Mouse (Mus musculus): ENCODE measurements around the gene Lix1. TPM values are rescaled to one million over a fixed set of nuclear protein-coding genes. Genes with fewer than 3 reads are reported as not detected.

Gene Lix1
- polyA plus RNA-seq (2017; shearing (Covaris generic)), result under 1 TPM; 0.30 to 0.32 TPM

DNA sequence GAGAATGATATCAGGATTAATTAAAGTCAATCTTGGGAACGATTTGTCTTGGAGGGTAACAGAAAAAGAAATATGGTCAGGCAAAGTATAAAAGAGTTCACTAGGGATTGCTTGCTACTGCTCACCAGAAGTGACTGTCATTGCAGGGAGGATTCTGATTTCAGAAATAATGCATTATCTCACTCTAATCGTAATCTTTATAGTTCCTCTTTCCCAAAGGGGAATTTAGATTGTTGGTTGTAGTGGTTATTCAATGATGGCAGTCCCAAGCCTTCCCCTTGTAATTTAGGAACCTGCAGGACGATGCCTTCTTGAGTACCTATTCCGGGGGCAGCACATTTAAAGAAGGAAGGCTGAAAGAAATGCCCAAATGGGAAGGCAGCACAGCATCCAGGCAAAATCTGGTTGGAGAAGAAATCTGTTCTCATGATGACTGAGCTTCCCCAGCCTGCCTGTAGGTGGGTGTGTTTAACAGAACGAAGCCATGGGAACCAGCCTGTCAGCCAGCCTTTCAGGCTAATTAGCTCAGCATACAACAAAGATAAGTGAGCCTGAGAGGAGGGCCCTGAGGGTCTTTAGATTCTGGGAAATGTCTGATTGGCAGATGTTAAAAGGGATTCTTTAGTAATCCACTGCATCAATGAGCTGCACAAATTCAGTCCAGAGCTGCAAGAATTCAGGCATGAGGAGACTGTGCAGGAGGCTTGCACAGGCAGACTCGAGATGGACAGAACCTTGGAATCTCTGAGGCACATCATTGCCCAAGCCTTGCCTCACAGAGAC is at the start of gene Lix1:
Gene Lix1, plus strand, starts transcription at position 451 of the 783 bp plus-strand sequence.
- no peak for ATAC-seq

DNA sequence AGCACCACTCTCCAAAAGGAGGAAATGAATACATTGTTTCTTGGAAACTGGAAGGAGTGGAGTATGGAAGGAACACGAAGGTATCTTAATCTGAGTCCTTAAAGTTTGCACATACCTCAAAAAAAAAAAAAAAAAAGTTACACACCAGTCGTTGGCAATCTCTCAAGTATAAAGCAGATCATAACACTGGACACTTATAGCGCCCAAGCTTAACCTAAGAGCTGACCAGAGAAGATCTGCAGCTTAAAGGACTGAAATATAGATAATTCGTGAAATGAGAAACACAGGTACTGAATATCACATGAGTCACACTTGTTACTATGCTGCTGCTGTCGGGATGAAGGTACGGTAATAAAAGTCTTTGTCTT is 28.9 kb upstream of the Lix1 start:
- no peak for ATAC-seq

DNA sequence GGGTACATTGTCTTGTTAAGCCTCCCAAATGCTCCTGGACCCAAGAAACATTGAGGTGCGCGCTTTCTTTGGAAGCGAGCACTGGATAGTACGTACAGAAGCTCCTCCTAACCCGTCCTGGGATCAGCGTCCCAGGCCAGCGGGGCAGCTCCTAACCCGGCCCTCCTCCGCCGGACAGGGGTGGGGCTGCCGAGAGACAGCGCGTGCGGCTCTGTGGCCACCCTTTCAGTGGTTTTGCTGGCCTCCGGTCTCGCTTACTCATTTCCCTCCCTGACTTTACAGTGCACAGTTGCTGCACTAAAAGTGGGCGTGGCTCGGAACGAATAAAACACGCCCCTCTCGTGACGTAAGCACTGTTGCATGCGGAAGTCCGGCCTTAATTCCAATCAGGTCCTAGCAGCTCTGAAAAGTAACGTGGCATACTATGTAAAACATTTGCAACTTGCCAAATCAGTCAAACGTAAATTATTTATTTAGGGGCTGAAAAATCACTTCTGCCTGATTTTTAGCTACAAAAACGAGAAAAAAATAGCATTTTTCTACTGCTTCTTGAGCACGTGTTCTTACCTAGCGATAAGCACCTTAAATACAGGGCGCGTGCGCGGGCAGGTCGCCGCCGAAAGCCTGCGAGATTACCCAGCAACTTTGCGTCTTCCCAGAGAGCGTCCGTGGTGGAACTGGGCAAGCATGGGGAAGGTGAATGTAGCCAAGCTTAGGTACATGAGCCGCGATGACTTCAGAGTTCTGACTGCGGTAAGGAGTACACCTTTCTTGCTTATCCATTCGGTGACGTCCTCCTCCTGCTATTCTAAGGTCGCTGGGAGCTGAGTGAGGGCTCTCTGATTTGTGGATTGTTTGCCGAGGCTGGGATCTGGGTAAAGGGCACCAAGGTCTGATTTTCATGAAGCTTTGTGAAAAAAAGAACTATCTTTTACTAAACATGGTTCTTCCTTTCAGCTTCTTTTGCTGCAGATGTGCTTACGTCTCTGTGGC is 28.3 kb upstream of the Lix1 start, which contains the start of gene Riok2:
Gene Riok2, plus strand, starts transcription at position 392 of the 993 bp plus-strand sequence.
- peak; percentile 94 for ATAC-seq

DNA sequence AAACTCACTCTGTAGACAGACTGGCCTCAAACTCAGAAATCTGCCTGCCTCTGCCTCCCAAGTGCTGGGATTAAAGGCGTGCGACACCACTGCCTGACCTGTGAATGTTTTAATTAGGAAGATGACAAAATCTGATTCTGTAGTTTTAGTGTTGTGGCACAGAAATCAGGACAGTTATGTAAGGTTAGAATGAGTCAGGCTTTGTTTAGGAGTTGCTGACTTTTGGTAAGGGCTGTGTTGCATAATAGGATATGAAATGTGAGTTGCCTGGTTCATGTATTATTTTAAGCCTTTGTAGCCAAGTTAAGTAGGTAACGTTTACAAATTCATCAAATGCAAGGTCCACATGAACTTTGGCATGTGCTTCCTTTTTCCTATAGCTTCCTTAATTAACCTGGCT is 26.9 kb upstream of the Lix1 start:
- no peak for ATAC-seq

DNA sequence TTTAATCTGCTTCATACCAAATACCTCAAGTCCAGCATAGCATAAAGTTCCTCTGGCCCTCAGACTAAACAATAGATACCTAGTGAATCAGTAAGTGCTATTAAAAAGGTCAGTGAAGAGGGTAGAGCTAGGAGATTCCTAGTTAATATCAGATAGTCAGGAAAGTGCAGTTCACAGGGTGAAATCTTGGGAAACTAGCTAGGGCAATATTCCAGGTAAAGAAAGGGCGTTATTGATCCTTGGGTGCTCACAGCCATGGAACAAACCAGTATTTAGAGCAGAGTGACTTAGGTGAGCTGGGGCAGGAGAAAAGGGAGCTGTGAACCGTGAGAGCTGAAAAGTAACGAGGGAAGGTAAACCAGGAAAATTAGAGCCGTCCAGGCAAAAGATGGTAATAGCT is 18.8 kb upstream of the Lix1 start:
- ATAC-seq, result no peak

DNA sequence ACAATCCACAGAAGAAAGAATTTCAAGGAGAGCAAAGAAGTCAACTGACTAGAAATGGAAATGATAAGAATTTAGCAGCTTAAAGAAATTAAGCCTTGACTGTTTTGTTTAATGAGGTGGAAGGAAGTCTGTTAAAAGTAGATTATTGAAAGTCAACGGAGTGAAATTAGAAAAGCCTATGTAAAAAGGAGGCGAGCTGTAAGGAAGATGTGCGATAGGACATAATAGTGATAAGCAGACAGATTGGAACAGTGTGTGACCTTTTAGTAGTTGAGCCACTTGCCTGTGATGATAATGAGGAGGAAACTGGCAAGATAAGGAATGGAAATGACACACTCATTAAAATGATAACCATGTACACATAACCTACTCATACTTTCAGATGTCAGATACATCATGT is 18.0 kb upstream of the Lix1 start:
- ATAC-seq, result no peak

DNA sequence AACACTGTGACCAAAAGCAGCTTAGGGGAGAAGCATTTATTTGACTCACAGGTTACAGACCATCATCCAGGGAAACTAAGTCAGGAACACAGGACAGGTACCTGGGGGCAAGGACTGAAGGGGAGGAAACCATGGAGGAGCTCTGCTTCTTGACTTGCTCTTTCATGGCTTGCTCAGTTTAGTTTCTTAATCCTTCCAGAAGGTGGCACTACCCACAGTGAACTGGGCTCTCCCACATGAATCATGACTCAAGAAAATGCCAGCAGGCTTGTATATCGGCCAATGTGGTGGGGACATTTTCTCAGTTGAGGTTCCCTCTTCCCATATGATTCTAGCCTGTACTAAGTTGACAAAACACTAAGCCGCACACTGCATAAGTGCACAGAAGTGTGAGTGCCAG is 16.4 kb upstream of the Lix1 start:
- no peak for ATAC-seq

DNA sequence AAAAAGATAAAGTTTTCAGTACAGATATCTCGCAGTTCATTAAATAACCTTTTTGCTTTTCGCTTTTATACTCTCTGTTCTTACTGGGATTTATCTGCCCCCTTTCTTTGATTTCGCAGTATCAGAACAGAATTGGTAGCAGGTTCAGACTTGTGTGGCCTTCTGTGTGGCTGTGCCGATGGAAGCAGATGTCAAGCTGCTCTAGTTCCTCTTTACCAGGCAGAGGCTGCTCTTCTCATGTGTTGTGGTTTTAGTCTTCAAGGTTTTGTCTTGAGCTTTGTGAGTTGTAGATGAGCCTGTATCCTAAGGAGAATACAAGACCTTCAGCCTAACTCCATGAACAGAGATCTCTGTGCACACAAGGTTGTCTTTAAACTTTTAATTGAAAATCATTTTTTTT is 10.6 kb upstream of the Lix1 start:
- no peak for ATAC-seq

DNA sequence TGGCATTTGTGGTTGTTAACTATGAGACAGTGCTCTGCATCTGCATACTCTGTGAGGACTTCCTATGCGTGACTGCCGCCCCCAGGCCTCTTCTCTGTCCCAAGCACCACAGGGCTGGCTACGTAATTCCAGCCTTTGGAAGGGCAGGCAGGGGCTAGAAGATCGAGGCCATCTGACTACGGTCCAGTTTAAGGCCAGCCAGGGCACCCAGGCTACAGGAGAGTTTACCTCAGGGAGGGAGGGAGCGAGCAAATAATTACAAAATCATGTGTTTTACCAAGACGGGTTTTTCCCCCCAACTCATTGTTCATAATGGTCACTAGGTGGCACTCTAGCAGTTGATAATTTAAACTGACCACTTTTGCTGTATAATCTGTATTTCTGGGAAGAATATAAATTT is 9.6 kb upstream of the Lix1 start:
- no peak for ATAC-seq

DNA sequence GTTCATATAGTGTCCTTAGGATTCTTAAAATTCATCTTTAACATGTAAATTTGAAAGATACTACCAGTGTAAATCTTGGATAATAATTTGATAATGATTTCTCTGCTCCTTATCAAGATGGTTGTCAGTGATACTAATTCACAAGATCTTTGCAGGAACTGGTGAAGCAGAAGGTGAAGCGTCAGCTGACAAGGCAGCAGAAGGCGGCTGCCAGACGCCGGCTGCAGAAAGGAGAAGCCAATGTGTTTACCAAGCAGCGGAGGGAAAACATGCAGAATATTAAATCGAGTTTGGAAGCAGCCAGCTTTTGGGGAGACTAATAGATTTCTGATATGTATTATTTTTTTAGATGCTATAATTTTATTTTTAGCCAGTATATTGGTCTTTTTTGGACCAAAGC is 9.2 kb upstream of the Lix1 start:
- no peak for ATAC-seq

DNA sequence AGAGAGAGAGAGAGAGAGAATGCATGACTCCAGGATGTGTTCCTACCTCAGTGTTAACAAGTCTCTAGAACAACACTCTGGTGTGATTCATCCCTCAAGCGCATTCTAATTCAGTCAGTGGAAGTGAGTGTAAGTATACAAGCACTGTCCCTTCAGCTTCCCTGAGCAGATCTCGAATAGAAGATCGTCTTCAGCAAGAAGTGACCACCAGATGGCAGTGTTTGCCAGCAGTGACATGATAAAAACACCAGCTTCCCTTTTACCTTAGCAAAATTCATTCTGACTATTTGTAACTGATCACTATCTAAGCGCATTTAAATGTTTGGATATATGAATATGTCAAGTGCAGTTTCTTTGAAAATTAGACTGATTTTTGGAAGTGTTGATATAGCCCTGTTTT is 8.1 kb upstream of the Lix1 start:
- ATAC-seq, result peak; percentile 84

DNA sequence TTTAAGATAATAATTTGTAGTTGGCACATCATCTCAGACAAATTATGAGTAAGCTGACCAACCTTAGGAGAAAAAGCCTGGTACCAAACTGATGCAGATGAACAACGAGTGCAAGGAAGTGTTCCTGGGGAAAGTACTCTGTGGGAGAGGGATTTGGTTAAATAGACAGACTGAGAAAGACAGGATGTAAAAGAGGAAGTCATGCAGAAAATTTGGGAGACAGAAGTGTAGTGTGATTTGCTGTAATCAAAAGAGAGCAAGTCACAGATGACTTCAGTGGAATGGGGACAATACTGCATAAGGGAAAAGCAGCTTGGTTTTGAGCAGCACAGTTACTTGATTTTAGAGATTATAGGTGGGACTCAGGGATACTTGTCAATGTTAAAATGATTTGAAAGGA is 5.6 kb upstream of the Lix1 start:
- no peak for ATAC-seq

DNA sequence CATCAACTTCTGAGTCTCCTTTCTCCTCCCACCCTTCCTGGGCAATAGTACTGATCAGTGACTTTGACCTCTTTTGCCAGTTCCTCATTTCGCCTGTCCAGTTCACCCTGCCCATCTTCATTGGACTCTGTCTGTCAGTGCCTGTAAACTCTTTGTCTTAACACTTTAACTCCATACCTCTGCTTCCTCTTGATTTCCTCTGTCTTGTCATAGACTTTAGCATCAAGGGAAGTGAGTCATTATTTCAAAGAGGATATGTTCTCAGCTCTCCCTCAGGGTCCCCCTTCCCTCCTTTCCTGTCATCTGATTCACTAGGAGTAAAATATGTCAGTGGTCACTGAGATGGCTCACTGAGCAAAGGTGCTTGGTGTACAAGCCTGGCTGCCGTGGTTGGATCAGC is 3.8 kb upstream of the Lix1 start:
- peak; percentile 19 for ATAC-seq

DNA sequence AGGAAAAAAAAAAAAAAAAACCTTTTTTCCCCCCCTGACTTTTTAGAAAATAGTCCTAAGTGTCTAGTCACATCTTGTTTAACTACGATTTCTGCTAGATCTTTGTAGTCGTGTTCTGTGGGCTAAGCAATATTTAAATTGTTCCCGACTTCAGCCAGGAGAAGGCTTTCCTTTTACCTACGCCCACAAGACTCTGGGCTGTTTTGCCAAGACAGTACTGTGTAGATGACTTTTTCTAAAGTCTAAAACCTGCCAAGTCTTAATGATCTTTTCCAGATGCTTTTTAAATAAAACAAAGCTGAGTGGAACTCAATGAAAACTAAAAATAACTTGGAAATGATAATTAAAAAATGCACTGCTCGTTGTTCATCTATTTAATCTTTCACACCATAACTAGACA is 566 bp downstream of the Lix1 start:
- no peak for ATAC-seq

DNA sequence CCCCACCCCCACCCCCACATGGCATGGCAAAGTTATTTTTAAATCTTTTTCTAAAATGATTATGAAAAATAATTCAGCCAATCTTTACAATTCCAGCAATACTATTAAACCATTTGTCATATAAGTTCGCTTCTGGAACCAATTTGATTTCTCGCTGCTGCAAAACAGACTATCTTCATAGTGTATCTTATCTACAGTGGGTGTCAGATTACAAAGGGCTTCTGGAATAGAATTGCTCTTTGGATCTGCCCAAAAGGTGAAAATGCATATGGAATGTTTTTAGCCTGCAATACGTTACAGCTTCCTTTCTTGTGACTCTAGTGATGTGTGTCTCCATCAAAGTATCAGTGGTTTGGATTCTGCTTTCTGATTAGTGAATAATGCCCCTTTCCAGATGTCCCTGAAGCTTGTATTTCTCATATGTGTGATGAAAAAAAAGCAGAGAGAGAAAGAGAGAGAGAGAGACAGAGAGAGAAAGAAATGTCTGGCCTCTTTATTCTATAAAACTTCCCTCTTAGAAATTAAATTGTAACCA is 1.2 kb downstream of the Lix1 start:
- ATAC-seq, result no peak

DNA sequence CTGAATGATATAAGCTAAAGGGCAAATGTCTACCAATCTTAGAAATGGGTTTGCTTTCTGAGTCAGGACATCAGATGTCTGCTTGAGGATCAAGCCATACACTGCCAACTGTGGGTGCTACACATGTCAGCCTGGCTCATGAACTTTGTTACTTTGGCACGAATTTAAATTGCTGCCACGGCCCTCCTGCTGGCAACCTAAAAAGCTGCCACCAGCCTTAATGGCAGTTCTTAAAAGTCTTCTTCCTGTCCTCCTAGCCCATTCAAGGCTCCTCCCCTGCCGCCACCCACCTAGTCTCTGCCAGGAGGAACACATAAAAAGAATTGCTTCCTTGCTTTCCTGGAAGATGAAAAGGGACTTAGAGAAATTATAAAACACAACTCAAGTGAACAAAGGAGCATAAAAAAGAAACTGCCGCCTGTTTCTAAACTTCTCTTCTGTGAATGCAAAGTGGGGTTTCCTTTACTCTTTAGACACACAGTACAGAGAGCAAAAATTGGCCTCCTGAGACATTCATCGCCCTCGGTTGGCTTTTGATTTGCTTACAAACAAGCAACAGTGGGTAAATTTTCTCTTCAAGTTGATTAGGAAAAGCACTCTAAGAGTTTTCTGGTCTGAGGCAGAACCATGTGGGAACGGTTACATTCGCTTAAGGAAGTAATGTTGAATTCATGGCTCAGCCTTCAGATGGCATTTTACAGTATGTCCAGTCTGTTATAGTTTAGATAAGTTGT is 2.5 kb downstream of the Lix1 start:
- ATAC-seq, result peak; percentile 76

DNA sequence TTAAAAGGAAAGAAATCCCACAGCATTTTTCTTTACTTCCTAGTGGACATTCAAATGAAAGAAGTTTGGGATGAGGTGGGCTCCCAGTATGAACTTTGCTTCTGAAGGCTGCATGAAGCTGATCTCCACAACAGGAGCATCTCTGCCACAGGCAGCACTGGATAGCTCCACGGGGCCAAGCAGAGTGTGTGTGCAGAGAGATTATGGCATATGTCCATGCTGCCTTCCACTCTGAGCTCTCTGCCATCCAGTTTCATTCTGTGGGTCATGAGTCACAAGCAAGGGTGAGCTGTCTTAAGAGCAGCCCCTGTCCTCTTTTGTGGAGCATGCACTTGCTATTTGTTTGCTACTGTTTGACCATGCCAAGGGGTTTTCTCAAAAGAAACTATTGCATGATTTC is 3.1 kb downstream of the Lix1 start:
- no peak for ATAC-seq

DNA sequence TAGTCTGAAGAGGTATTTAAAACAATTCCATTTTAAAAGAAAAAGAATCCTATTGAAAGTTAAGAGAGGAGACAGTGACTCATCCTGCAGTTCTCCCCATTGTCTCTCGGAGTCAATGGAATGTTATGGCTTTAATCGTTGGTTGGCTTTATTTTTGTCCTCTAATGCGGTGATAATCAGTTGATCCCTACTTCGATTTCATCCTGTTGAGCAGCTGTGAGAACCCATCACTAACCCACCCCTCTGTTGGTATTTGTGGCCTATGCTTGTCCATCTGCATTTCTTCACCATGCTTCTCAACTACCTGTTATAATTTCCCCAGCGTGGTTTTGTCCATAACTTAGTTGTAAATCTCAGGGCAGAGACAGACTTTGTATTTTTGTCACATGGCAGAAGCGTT is 5.7 kb downstream of the Lix1 start:
- no peak for ATAC-seq

DNA sequence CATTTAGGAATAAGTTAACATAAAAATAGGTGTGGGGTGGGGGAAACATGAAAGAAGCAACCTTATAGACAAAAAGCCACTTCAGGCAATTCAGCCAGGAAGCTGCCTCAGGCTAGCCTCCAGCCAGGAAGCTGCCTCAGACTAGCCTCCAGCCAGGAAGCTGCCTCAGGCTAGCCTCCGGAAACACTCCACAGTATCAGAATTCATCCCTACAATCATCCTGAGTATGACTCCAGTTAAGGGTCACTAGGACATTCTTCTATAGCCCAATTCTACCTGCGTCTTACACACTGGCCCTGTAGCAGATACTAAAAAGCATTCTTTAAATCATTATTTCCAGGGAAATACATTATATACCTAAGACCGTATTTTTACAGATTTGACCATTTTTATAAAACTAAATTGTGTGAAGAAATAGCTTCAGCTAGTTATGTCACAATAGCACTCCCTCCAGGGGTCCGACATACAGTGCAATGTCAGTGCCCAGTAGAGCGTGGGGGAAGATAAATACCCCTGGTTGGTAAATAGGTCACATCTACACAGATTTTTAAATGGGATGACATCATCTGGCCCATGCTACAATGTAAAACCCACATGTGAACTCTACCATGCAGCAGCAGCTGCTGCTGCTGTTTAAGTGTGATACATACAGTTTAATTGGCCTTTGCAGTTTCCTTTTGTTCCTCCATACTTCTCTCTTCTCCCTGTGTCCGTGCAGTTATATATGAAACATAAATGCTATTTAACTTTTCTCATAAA is 6.4 kb downstream of the Lix1 start:
- ATAC-seq, result no peak

DNA sequence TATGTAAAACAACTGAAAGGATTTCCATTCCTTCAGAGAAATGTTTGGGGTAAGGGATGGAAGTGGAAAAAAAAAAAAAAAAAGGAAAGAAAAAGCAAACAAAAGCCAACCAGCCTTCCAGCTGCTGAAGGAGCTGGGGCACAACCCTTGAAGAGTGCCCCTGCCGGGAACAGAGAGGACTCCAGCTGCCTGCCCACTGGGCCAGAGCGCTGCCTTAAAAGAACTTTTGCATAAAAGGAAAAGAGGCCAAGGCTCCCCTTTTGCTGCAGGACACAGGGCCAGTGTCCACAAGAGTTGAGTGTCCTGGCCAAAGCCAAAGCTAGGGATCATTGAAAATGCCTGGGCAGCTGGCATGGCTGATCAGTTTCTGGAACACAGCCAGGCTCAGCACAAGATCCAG is 7.1 kb downstream of the Lix1 start:
- ATAC-seq, result no peak

DNA sequence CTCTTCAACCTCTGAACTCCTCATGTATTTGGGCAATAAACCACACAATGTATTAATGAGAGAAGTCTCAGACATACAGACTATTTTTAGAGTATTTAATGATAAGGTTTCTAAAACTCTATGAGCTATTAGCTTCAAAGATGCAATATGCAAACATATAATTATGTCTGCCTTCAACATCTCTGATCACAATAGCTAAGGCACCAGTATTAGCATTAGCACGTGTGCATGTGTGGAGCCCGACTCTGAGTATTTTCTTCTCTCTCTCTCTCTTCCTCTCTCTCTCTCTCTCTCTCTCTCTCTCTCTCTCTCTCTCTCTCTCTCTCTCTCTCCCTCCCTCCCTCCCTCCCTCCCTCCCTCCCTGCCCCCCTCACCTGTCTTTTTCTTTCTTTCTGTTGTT is 9.0 kb downstream of the Lix1 start:
- no peak for ATAC-seq

DNA sequence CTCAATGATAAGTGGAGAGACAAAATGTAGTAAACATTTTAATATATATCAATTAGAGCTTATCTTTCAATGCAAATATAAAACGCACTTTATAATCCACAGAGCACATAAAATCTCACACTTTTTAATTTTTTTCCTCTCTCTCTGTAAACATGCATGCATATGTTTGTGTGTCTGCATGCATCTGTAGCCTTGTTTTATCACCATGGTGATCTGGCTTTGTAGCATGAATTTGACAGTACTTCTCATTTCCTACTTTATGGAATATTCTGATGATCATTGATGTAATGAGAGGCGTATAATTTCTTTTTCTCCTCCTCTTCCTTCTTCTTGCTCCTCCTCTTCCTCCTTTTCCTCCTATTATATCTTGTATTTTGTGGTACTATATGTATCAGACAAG is 9.7 kb downstream of the Lix1 start:
- no peak for ATAC-seq
